Mouse (Mus musculus) bone marrow macrophage, adult 2 months (primary cell): Measurements from ENCODE around the gene Brwd1.

Experiments used
- CTCF ChIP-seq: IDR thresholded peaks from 2 replicates; pipeline ENCODE4 v1.5.1; 2012; ENCODE audit warnings: low read depth, mild to moderate bottlenecking, low read length, moderate library complexity
- POLR2A ChIP-seq: IDR thresholded peaks from 2 replicates; pipeline ENCODE4 v1.6.1; 2012; ENCODE audit warnings: mild to moderate bottlenecking, low read depth, low read length, borderline replicate concordance

GRCm38 (mm10) chr16:95943186-95943585 lies 139.1 kb downstream of the Brwd1 start:
- TF ChIP-seq POLR2A: no peak
- no peak for TF ChIP-seq CTCF
